Mouse (Mus musculus) ES-Bruce4 (cell line): ENCODE data around the gene Stim2.

Experiments used
- CTCF ChIP-seq: IDR thresholded peaks from one replicate; pipeline ENCODE4 v1.8.1; 2011; ENCODE audit warnings: low read depth, low read length
- EP300 ChIP-seq: IDR thresholded peaks from 2 replicates; pipeline ENCODE4 v1.6.1; 2011; ENCODE audit warnings: low read depth, low read length; ENCODE audit not compliant: insufficient read depth

- TF ChIP-seq EP300: no peak
- TF ChIP-seq CTCF: no peak
Measured at GRCm38 (mm10) chr5:53983358-53983757, 14.9 kb upstream of the Stim2 start.
